Mouse (Mus musculus) embryo, embryonic 11.5 days (tissue): ENCODE measurements at regions not wholly inside any gene's neighbourhood (a gene's known extent, or its start where the extent isn't known, plus 50 kb on each side); places are given as distances from the start of the nearest gene placed in this dataset.
A peak's percentile ranks its signal among the peaks of the same experiment; 100 is the strongest.
"Not testable (repeated sequence)": the region's sequence is repeated elsewhere in the genome, so short reads cannot be mapped to it uniquely, and the experiment has no call there.

ENCODE experiments used
- DNase-seq: peaks from one replicate; pipeline ENCODE4 v3.0.0-alpha.2; 2012; ENCODE audit warnings: low read depth, low spot score

- no peak for DNase-seq
These were observed 317.7 kb upstream of the Nwd2 start for GRCm38 (mm10) chr5:63331186-63331585.

GRCm38 (mm10) chr5:63351108-63351507 is 297.8 kb upstream of the Nwd2 start:
- DNase-seq: no peak

GRCm38 (mm10) chr5:63391956-63392355 is 256.9 kb upstream of the Nwd2 start:
- no peak for DNase-seq

- DNase-seq: no peak
These were observed 250.9 kb upstream of the Nwd2 start for GRCm38 (mm10) chr5:63397963-63398362.

- no peak for DNase-seq
These were observed 218.7 kb upstream of the Nwd2 start for GRCm38 (mm10) chr5:63430167-63430566.

GRCm38 (mm10) chr5:63444407-63444806 is 204.5 kb upstream of the Nwd2 start:
- no peak for DNase-seq

- no peak for DNase-seq
These were observed 203.7 kb upstream of the Nwd2 start for GRCm38 (mm10) chr5:63445171-63445570.

- DNase-seq: no peak
These were observed 180.2 kb upstream of the Nwd2 start for GRCm38 (mm10) chr5:63468526-63469268.

GRCm38 (mm10) chr5:63469701-63470100 is 179.2 kb upstream of the Nwd2 start:
- DNase-seq: no peak

GRCm38 (mm10) chr5:63473163-63473562 is 175.7 kb upstream of the Nwd2 start:
- no peak for DNase-seq

- DNase-seq: no peak
These were observed 172.5 kb upstream of the Nwd2 start for GRCm38 (mm10) chr5:63476240-63476973.

- no peak for DNase-seq
These were observed 149.9 kb upstream of the Nwd2 start for GRCm38 (mm10) chr5:63498952-63499351.

- DNase-seq: no peak
These were observed 145.7 kb upstream of the Nwd2 start for GRCm38 (mm10) chr5:63503056-63503845.

GRCm38 (mm10) chr5:63534197-63534596 is 114.7 kb upstream of the Nwd2 start:
- peak; percentile 5 for DNase-seq

GRCm38 (mm10) chr5:63540530-63540929 is 108.4 kb upstream of the Nwd2 start:
- DNase-seq: no peak

GRCm38 (mm10) chr5:63545482-63545881 is 103.4 kb upstream of the Nwd2 start:
- DNase-seq: no peak

GRCm38 (mm10) chr5:63565891-63566290 is 83.0 kb upstream of the Nwd2 start:
- not testable (repeated sequence) for DNase-seq

- no peak for DNase-seq
These were observed 73.5 kb upstream of the Nwd2 start for GRCm38 (mm10) chr5:63575401-63575800.

- DNase-seq: no peak
These were observed 69.5 kb upstream of the Nwd2 start for GRCm38 (mm10) chr5:63579409-63579808.

- DNase-seq: no peak
These were observed 61.9 kb upstream of the Nwd2 start for GRCm38 (mm10) chr5:63587051-63587450.

- DNase-seq: no peak
These were observed 61.0 kb upstream of the Nwd2 start for GRCm38 (mm10) chr5:63587855-63588254.
